Mouse (Mus musculus) small intestine, adult 2 months (tissue): ENCODE data around the gene Dcdc2b. TPM values are rescaled to one million over a fixed set of nuclear protein-coding genes. Genes with fewer than 3 reads are reported as not detected.

Experiments used
- H3K27ac ChIP-seq: fragments of 200-500 bp; 2 replicates; pipeline ENCODE4 v1.5.1; 2012; ENCODE audit warnings: low read depth, low read length, control low read depth, inconsistent platforms; ENCODE audit not compliant: insufficient read depth
- H3K27me3 ChIP-seq: fragments of 200-500 bp; 2 replicates; pipeline ENCODE4 v1.6.1; 2012; ENCODE audit warnings: mild to moderate bottlenecking, moderate library complexity, low read length, inconsistent platforms; ENCODE audit not compliant: control insufficient read depth, insufficient read depth
- H3K36me3 ChIP-seq: fragments of 200-500 bp; 2 replicates; pipeline ENCODE4 v1.6.1; 2012; ENCODE audit warnings: mild to moderate bottlenecking, low read length, control low read depth, inconsistent platforms; ENCODE audit not compliant: control insufficient read depth, insufficient read depth
- H3K4me1 ChIP-seq: fragments of 200-500 bp; 2 replicates; pipeline ENCODE4 v1.6.1; 2012; ENCODE audit warnings: low read length, inconsistent platforms, mixed read lengths; ENCODE audit not compliant: control insufficient read depth, insufficient read depth, insufficient read length
- H3K4me3 ChIP-seq: fragments of 200-500 bp; 2 replicates; pipeline ENCODE4 v1.5.1; 2012; ENCODE audit warnings: low read depth, mild to moderate bottlenecking, control low read depth, inconsistent platforms, low read length, moderate library complexity
- CTCF ChIP-seq: fragments of 200-500 bp; IDR thresholded peaks from 2 replicates; pipeline ENCODE4 v1.5.1; 2012; ENCODE audit warnings: low read depth, mild to moderate bottlenecking, control low read depth, inconsistent platforms, low read length, moderate library complexity, mixed read lengths; ENCODE audit not compliant: insufficient replicate concordance, insufficient read length; ENCODE audit errors: extremely low read depth
- POLR2A ChIP-seq: fragments of 200-500 bp; IDR thresholded peaks from 2 replicates; pipeline ENCODE4 v1.6.1; 2012; ENCODE audit warnings: low read depth, mild to moderate bottlenecking, control low read depth, inconsistent platforms, low read length, moderate library complexity
- WGBS: fragments of 180-500 bp; shearing (Covaris S2); methylation state at CpG from one replicate; pipeline ENCODE4 v1.1.7; 2018; 5-methylcytosine and 5-hydroxymethylcytosine counted together
- polyA plus RNA-seq: library from polyadenylated mRNA; depleted of rRNA; stranded (reverse); fragments of >200 nt; gene quantifications from 2 replicates; pipeline ENCODE4 v1.2.3, GENCODE M21; 2012

The Dcdc2b gene
- polyA plus RNA-seq, 1 experiment, result 1.6 TPM

- Histone ChIP-seq H3K27me3 (no peaks in the 10 kb centered on the region), H3K4me1 (peaks cover 5% of the 10 kb centered on the region; the same call in 1 of the 2 replicates), H3K36me3 (no peaks in the 10 kb centered on the region), H3K4me3 (no peak overlapping the region), H3K27ac (no peak overlapping the region)
- TF ChIP-seq CTCF (no peak), POLR2A (no peak)
- 86% methylated on average over 9 of the region's 9 CpGs for WGBS
Measured at GRCm38 (mm10) chr4:129615801-129616290, 1.8 kb upstream of the Dcdc2b start.

DNA sequence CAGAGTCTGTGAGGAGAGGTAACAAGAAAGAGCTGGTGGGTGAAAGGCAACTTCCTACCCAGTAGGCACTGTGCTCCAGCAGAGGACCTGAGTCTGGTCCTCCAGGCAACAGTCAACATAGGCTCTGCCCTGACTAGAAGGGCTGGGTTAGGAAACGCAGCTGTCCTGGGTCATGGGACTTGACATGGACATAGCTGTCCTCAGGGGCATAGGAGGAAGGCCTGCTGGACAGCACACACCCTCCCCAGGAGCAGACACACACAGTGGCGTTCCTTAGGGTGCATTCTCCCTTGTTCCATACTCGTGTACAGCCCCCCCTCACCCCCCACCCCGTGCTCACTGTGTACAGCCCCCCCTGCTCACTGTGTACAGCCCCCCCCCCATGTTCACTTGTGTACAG, 3.6 kb downstream of the Dcdc2b start:
- H3K4me1 ChIP-seq, result no peaks in the 10 kb centered on the region
- TF ChIP-seq CTCF, result no peak
- H3K36me3 ChIP-seq, result peaks cover 21% of the 10 kb centered on the region
- H3K4me3 ChIP-seq, result no peak overlapping the region
- H3K27me3 ChIP-seq, result no peaks in the 10 kb centered on the region
- 62% methylated on average over 4 of the region's 4 CpGs for WGBS
- no peak overlapping the region for H3K27ac ChIP-seq

GRCm38 (mm10) chr4:129610026-129610425, 4.0 kb downstream of the Dcdc2b start:
- TF ChIP-seq CTCF (no peak), POLR2A (no peak)
- Histone ChIP-seq H3K27me3 (no peaks in the 10 kb centered on the region), H3K27ac (no peak overlapping the region), H3K4me1 (no peaks in the 10 kb centered on the region), H3K4me3 (no peak overlapping the region), H3K36me3 (peaks cover 23% of the 10 kb centered on the region)
- 69% methylated on average over 4 of the region's 4 CpGs for WGBS

GRCm38 (mm10) chr4:129609139-129609631, 4.9 kb downstream of the Dcdc2b start:
- TF ChIP-seq POLR2A (no peak), CTCF (no peak)

GRCm38 (mm10) chr4:129608426-129609025, 5.5 kb downstream of the Dcdc2b start:
- Histone ChIP-seq H3K4me3 (no peak overlapping the region), H3K27ac (no peak overlapping the region), H3K36me3 (peaks cover 33% of the 10 kb centered on the region), H3K27me3 (no peaks in the 10 kb centered on the region), H3K4me1 (no peaks in the 10 kb centered on the region)
- WGBS, result 33% methylated on average over 7 of the region's 7 CpGs
- TF ChIP-seq CTCF, result peak; percentile 88
- TF ChIP-seq POLR2A, result no peak; the same call in 1 of the 2 replicates

More at GRCm38 (mm10) chr4:129609139-129609631, 4.9 kb downstream of the Dcdc2b start:
- Histone ChIP-seq H3K4me3 (no peak overlapping the region), H3K27me3 (no peaks in the 10 kb centered on the region), H3K27ac (no peak overlapping the region), H3K4me1 (no peaks in the 10 kb centered on the region), H3K36me3 (peaks cover 29% of the 10 kb centered on the region)
- WGBS, result 73% methylated on average over 12 of the region's 12 CpGs

DNA sequence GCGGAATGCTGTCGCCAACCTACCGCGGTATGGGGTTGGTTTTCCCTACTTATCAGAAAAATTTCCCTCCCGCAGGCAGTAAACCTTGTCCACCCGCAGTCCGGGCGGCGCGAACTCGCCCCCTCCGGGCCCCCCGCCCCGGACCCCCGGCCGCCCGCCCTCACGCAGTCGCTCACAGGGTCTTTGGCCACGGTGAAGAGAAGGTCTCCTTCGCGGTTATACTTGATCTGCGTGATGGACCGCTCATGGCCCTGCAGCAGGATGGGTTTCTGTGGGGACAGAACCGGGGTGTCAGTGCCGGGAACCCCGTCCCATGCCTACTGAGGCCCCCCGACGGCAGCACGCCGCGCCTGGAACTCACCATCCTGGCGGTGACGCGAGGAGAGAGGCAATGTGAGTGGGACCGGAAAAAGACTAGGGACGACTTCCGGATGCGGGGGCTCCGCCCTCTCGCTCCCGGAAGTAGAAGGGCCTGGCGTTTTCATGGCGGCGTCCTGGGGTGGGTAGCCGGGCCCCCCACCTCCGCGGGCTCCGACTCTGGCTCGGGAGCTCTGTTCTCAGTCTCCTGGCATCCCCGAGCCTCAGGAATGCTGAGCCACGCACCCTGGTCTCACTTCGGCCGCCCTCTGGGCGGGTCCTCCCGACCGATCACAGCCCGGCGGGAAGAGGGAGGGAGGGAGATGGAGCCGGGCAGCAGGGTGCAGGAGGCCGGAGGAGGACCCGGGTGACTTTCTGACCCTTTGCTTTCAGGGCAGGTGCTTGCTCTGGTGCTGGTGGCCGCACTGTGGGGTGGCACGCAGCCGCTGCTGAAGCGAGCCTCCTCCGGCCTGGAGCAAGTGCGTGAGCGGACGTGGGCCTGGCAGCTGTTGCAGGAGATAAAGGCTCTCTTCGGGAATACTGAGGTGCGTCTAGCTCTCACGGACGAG, 13.6 kb downstream of the Dcdc2b start, which contains the start of the genes Eif3i and Tmem234:
TSS of gene Eif3i (minus strand) at position 416 of the 926 bp plus-strand sequence.
TSS of gene Tmem234 (plus strand) at position 436 of the 926 bp plus-strand sequence.
- H3K4me1 ChIP-seq, result no peaks in the 10 kb centered on the region; the same call in 1 of the 2 replicates
- TF ChIP-seq CTCF (0 out of 2 replicates have a peak, but pooled peaks have one; percentile 10), POLR2A (peak; percentile 64)
- H3K36me3 ChIP-seq, result peaks cover 28% of the 10 kb centered on the region
- peak within 1 kb of the TSS; percentile 81 for H3K4me3 ChIP-seq
- H3K27ac ChIP-seq, result 0 out of 2 replicates have a peak within 1 kb of the TSS, but pooled peaks have one; percentile 8
- no peaks in the 10 kb centered on the region for H3K27me3 ChIP-seq
- WGBS, result under 1% methylated on average over 74 of the region's 74 CpGs
